Mouse (Mus musculus): Measurements from ENCODE around the gene Tspan4. TPM values are rescaled to one million over a fixed set of nuclear protein-coding genes. Genes with fewer than 3 reads are reported as not detected.

Tspan4 gene
- 72.1 and 76.7 TPM in 2 replicates for polyA plus RNA-seq (2014; fragmentation: Nextera tagmentation; extraction: Ambion mirVana)

DNA sequence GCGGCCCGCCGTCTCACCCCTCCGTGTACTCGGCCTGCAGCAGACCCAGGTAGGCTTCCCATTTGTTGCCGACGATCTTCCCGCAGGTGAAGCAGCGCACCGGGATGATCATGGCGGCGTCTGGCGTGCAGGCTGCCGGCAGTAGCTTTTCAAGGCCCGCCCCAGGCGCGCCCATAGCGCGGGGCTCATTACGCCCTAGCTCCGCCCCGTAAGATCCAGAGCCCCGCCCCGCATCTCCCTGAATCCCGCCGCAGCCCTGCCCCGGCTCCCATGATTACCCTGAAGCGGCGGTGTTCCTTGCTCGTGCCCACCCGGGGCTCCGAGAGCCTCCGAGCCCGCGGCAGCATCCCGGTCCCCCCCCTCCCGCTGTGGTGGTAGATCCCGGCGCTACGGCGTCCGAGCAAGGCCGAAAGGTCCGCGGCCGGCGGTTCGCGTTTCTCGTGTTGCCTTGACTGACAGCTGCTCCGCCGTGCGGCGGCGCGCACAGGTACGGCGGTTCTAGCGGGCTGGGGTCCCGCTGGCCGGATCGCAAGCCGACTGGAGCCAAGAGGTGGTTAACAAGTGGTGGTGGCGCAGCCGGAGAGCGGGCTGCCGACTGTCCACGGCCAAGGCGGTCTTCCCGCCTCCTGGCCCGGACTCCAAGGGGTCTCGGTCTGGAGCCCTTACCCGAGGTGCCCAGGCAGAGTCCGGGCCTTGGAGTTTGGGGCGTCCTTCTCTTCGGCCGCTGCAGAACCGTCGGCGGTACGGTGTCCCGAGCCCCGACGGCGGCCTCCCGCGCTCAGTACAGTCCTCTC, at the start of gene Tspan4, which contains the start of gene Polr2l:
Gene Tspan4, plus strand, starts transcription at position 230 of the 794 bp plus-strand sequence.
Gene Polr2l, minus strand, starts transcription at position 122 of the 794 bp plus-strand sequence.
- WGBS, result under 1% methylated on average over 80 of the region's 87 CpGs
- Histone ChIP-seq H3K9me3 (ENCODE audit: control insufficient read depth, low read depth, low read length) (no peaks in the 10 kb centered on the region), H3K36me3 (ENCODE audit: control insufficient read depth, insufficient read depth, low read length) (peaks cover 25% of the 10 kb centered on the region), H3K9ac (replicated peaks; ENCODE audit: low read depth, low read length) (peak within 1 kb of the TSS; percentile 76), H3K4me1 (ENCODE audit: control insufficient read depth, insufficient read depth, low read length) (peaks cover 27% of the 10 kb centered on the region), H3K4me3 (ENCODE audit: low read depth, low read length) (peak within 1 kb of the TSS; percentile 75), H3K4me2 (replicated peaks; ENCODE audit: low read depth, low read length) (peak within 1 kb of the TSS; percentile 88), H3K27ac (ENCODE audit: low read length) (peak within 1 kb of the TSS; percentile 95), H3K27me3 (ENCODE audit: control insufficient read depth, insufficient read depth, low read length) (no peaks in the 10 kb centered on the region)
- peak; percentile 69 for ATAC-seq (ENCODE audit: insufficient number of reproducible peaks, insufficient read depth, low FRiP score, low read depth)

DNA sequence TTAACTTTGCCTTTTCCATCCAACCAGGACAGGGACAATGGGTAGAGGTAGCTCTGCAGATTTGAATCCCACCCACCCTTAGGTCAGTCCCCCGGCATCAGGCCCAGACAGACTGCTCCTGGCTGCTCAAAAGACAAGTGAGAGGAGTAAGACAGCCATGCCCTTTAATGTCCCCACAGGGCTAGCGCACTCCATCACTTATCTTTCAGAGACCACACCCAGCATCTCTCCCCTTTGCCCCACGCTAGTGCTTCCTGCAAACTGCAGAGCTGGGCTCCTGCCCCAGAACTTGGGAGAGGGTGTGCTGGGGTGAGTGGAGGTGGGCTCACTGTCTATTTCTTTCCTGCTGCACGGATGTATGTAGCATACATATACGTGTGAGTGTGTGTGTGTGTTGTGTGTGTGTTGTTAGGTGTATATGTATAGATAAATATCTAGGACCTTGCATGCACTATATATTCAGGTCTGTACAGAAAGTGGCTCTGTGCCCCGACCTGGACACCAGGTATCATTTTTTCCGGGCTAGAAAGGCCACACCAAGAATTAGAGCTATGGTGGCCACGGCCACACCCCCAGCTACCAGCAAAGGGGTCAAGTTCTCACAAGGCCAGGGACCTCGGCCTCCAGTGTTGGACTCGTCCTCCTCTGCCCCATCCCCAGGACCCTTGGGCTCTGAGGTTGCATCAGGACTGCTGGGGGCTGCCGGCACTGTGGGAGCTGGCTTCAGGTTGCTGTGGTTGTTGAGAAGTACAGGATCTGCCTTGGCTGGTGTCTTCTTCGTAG, 47.9 kb upstream of the Tspan4 start:
- ATAC-seq (ENCODE audit: insufficient number of reproducible peaks, insufficient read depth, low FRiP score, low read depth), result no peak
- Histone ChIP-seq H3K36me3 (ENCODE audit: control insufficient read depth, insufficient read depth, low read length) (peaks cover 16% of the 10 kb centered on the region), H3K9ac (replicated peaks; ENCODE audit: low read depth, low read length) (no peak overlapping the region), H3K9me3 (ENCODE audit: control insufficient read depth, low read depth, low read length) (no peaks in the 10 kb centered on the region), H3K4me1 (ENCODE audit: control insufficient read depth, insufficient read depth, low read length) (peaks cover 10% of the 10 kb centered on the region), H3K4me3 (ENCODE audit: low read depth, low read length) (no peak overlapping the region), H3K27me3 (ENCODE audit: control insufficient read depth, insufficient read depth, low read length) (no peaks in the 10 kb centered on the region), H3K4me2 (replicated peaks; ENCODE audit: low read depth, low read length) (no peak overlapping the region), H3K27ac (ENCODE audit: low read length) (no peak overlapping the region)
- WGBS, result 78% methylated on average over 12 of the region's 12 CpGs

DNA sequence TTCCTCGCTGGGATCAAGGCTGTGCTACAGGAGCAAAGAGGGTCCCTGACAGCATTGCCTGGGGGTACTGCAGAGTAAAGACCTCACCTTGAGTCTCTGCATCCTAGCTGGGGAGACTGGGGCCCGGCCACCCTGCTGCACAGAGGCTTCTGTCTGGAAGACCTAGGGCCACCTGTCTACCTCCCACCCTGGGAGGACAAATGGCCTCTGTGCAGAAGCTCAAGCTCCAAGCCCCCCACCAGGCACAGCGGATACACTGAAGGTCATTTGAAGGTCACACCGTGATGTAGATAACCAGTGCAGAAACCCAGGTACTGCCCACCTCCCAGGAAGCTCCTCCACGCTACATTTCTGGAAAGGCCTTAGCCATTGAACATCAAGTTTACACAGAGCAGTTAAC, 46.3 kb upstream of the Tspan4 start:
- H3K4me2 ChIP-seq (replicated peaks; ENCODE audit: low read depth, low read length), result peak overlapping the region; percentile 26; the same call in 1 of the 2 replicates
- H3K4me3 ChIP-seq (ENCODE audit: low read depth, low read length), result no peak overlapping the region
- H3K27ac ChIP-seq (ENCODE audit: low read length), result no peak overlapping the region
- WGBS, result 52% methylated on average over 5 of the region's 5 CpGs
- peaks cover 10% of the 10 kb centered on the region for H3K4me1 ChIP-seq (ENCODE audit: control insufficient read depth, insufficient read depth, low read length)
- no peak overlapping the region for H3K9ac ChIP-seq (replicated peaks; ENCODE audit: low read depth, low read length)
- no peaks in the 10 kb centered on the region for H3K9me3 ChIP-seq (ENCODE audit: control insufficient read depth, low read depth, low read length)
- ATAC-seq (ENCODE audit: insufficient number of reproducible peaks, insufficient read depth, low FRiP score, low read depth), result no peak
- peaks cover 26% of the 10 kb centered on the region for H3K36me3 ChIP-seq (ENCODE audit: control insufficient read depth, insufficient read depth, low read length)
- H3K27me3 ChIP-seq (ENCODE audit: control insufficient read depth, insufficient read depth, low read length), result no peaks in the 10 kb centered on the region

DNA sequence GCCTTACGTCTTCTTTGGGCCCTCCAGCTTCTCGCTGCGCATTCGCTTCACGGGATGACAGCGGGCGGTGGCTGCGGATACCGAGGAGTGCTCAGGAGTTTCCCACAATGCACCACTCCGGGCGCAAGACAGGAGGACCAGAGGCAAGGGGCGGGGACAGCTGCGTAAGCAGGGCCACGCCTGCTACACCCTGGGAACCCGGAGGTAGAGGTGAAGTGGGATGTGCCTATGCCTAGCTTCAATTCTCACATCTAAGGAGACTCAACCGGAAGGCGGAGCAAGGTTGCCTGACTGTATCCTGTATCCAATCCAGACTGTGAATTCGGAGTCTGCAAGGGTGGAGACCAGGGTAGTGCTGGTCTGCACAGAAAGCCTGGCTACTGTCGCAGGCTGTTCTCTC, 45.7 kb upstream of the Tspan4 start, which contains the start of gene Cend1:
Gene Cend1, minus strand, starts transcription at position 182 of the 400 bp plus-strand sequence.
- Histone ChIP-seq H3K9ac (replicated peaks; ENCODE audit: low read depth, low read length) (no peak within 1 kb of the TSS), H3K4me3 (ENCODE audit: low read depth, low read length) (no peak within 1 kb of the TSS), H3K4me2 (replicated peaks; ENCODE audit: low read depth, low read length) (peak within 1 kb of the TSS; percentile 26), H3K9me3 (ENCODE audit: control insufficient read depth, low read depth, low read length) (no peaks in the 10 kb centered on the region), H3K27me3 (ENCODE audit: control insufficient read depth, insufficient read depth, low read length) (no peaks in the 10 kb centered on the region), H3K36me3 (ENCODE audit: control insufficient read depth, insufficient read depth, low read length) (peaks cover 26% of the 10 kb centered on the region), H3K4me1 (ENCODE audit: control insufficient read depth, insufficient read depth, low read length) (peaks cover 13% of the 10 kb centered on the region), H3K27ac (ENCODE audit: low read length) (no peak within 1 kb of the TSS)
- ATAC-seq (ENCODE audit: insufficient number of reproducible peaks, insufficient read depth, low FRiP score, low read depth), result peak; percentile 50
- WGBS, result 6% methylated on average over 19 of the region's 19 CpGs

DNA sequence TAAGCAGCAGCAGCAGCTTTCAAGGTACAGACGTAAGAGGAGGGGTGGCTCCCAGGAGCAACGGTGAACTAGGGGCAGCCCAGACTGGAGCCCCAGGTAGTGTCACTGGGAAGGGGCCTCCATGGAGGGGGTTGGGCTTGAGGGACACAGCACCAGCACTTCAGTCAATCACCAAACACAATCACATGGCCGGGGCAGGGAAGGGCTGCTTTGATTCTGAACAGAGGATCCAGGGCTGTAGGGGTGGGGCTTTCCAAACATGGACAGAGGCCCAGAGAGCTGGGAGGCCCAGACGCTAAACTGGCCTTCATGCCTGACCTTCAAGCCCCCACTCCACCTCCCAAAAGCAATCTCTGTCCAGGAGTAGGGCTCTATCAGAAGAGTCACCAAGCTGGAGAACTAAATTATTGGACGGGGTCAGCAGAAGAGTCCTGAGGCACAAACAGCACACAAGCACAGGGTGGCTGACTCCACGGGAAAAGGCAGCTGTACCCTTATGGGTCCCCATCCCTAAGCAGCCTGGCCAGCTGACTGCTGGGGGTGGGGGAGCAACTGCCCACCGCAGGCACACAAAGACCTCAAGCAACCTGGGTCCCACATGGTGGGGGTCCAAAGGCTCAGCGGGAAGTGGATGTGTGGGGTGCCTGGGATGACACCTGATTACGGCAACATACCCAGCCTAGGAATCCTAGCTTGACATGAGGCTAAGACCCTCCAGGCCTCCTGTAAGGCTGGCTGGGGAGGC, 45.0 kb upstream of the Tspan4 start:
- Histone ChIP-seq H3K9me3 (ENCODE audit: control insufficient read depth, low read depth, low read length) (no peaks in the 10 kb centered on the region), H3K9ac (replicated peaks; ENCODE audit: low read depth, low read length) (no peak overlapping the region), H3K27ac (ENCODE audit: low read length) (no peak overlapping the region), H3K4me2 (replicated peaks; ENCODE audit: low read depth, low read length) (peak overlapping the region; percentile 26; the same call in 1 of the 2 replicates), H3K36me3 (ENCODE audit: control insufficient read depth, insufficient read depth, low read length) (peaks cover 26% of the 10 kb centered on the region), H3K27me3 (ENCODE audit: control insufficient read depth, insufficient read depth, low read length) (no peaks in the 10 kb centered on the region), H3K4me1 (ENCODE audit: control insufficient read depth, insufficient read depth, low read length) (peaks cover 16% of the 10 kb centered on the region), H3K4me3 (ENCODE audit: low read depth, low read length) (no peak overlapping the region)
- whole genome bisulfite sequencing, result 60% methylated on average over 9 of the region's 9 CpGs
- ATAC-seq (ENCODE audit: insufficient number of reproducible peaks, insufficient read depth, low FRiP score, low read depth), result no peak

DNA sequence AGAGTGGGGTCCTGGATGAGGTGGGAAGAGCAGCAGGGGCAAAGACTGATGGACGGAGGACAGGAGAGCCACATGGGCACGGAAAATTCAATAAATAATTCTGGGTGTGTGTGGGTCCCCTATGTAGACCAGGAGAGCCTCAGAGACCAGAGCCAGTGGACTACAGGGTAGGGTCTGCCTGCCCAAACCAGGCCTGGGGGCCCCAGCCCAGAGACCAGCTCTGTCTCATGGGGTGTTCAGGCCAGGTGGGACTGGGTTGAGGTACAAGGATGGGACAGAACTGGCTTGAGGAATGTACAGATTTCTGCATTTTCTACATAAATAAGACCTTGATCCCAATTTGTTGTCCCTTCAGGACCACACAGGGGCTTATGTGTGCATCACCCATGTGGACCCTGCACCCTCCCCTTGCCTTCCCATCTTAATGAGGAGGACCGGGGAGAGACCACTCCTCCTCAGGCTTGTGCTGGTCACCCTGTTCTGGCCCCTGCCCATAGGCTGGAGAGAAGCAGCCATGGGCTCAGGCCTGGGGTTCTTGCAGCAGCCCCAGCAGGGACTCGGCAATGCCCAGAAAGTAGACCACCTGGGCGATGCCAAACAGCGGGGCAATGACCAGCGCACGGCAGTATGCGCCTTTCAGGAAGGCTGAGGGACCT, 44.3 kb upstream of the Tspan4 start:
- H3K27me3 ChIP-seq (ENCODE audit: control insufficient read depth, insufficient read depth, low read length), result no peaks in the 10 kb centered on the region
- no peak overlapping the region for H3K27ac ChIP-seq (ENCODE audit: low read length)
- WGBS, result 97% methylated on average over 9 of the region's 9 CpGs
- H3K4me2 ChIP-seq (replicated peaks; ENCODE audit: low read depth, low read length), result no peak overlapping the region
- H3K4me1 ChIP-seq (ENCODE audit: control insufficient read depth, insufficient read depth, low read length), result peaks cover 20% of the 10 kb centered on the region
- ATAC-seq (ENCODE audit: insufficient number of reproducible peaks, insufficient read depth, low FRiP score, low read depth), result no peak
- peaks cover 26% of the 10 kb centered on the region for H3K36me3 ChIP-seq (ENCODE audit: control insufficient read depth, insufficient read depth, low read length)
- no peaks in the 10 kb centered on the region for H3K9me3 ChIP-seq (ENCODE audit: control insufficient read depth, low read depth, low read length)
- H3K4me3 ChIP-seq (ENCODE audit: low read depth, low read length), result no peak overlapping the region
- no peak overlapping the region for H3K9ac ChIP-seq (replicated peaks; ENCODE audit: low read depth, low read length)

DNA sequence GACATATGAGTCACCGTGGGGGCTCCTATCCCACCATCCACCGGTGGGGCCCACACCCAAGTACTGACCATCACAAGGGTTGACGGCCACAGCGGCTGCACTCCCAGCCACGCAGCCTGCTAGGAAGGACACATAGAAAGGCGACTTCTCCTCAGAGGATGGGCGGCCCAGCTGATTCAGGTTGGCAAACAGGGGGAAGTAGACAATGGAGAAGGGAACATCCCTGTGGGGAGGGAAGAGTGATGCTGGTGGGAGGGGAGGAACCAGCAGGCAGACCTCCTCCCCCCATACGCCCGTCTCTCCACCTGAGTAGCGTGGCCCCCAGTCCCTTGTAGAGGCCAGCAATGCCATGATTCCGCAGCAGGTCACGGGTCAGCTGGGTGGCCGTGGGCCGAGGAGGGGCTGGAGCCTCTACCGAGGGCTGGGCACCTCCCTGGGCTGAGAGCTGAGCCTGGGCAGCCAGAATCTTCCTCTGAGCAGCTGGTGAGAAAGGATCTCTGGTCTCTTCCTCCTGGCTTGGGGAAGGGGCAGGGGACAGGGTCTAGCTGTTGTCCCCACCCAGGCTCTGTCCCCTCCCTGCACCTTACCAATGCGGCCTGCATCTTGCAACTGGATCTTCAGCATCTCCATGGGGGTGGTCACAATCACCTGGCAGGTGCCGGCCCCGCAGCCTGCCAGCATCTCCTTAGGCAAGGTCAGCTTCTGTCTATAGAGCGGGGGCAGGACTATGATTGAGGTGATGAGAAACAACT, 43.4 kb upstream of the Tspan4 start:
- no peak overlapping the region for H3K4me3 ChIP-seq (ENCODE audit: low read depth, low read length)
- no peaks in the 10 kb centered on the region for H3K27me3 ChIP-seq (ENCODE audit: control insufficient read depth, insufficient read depth, low read length)
- peaks cover 26% of the 10 kb centered on the region for H3K36me3 ChIP-seq (ENCODE audit: control insufficient read depth, insufficient read depth, low read length)
- no peak overlapping the region for H3K27ac ChIP-seq (ENCODE audit: low read length)
- H3K4me1 ChIP-seq (ENCODE audit: control insufficient read depth, insufficient read depth, low read length), result peaks cover 29% of the 10 kb centered on the region
- H3K4me2 ChIP-seq (replicated peaks; ENCODE audit: low read depth, low read length), result no peak overlapping the region
- ATAC-seq (ENCODE audit: insufficient number of reproducible peaks, insufficient read depth, low FRiP score, low read depth), result no peak
- H3K9ac ChIP-seq (replicated peaks; ENCODE audit: low read depth, low read length), result no peak overlapping the region
- no peaks in the 10 kb centered on the region for H3K9me3 ChIP-seq (ENCODE audit: control insufficient read depth, low read depth, low read length)
- WGBS, result 93% methylated on average over 19 of the region's 19 CpGs
